Mouse (Mus musculus): Measurements from ENCODE around the gene Cyld.

- TF ChIP-seq CTCF (IDR thresholded peaks at IDR 0.05 in 2 of 3, conservative IDR thresholded peaks at IDR 0.05 in 1 of 3; ENCODE audit: control insufficient read depth in 1 of 3, insufficient read depth in 1 of 3, low read depth in 2 of 3, low read length in 3 of 3, poor library complexity in 1 of 3, severe bottlenecking in 1 of 3): no peak
- TF ChIP-seq POLR2A (IDR thresholded peaks at IDR 0.05; ENCODE audit: control insufficient read depth in 1 of 2, insufficient read depth in 1 of 2, low read depth in 1 of 2, low read length in 2 of 2, poor library complexity in 1 of 2): no peak
- no peak for TF ChIP-seq MAX (IDR thresholded peaks at IDR 0.05; ENCODE audit: low read length)
- no peak for TF ChIP-seq RAD21 (IDR thresholded peaks at IDR 0.05; ENCODE audit: low read depth, low read length)
- no peak for TF ChIP-seq MAFK (IDR thresholded peaks at IDR 0.05; ENCODE audit: borderline replicate concordance, low read depth, low read length)
- no peak for TF ChIP-seq ZC3H11A (IDR thresholded peaks at IDR 0.05; ENCODE audit: low read depth, low read length)
- TF ChIP-seq GATA1 (IDR thresholded peaks at IDR 0.05; ENCODE audit: low read depth, low read length): no peak
- TF ChIP-seq MAZ (IDR thresholded peaks at IDR 0.05; ENCODE audit: low read depth, low read length): no peak
- TF ChIP-seq USF2 (IDR thresholded peaks at IDR 0.05; ENCODE audit: borderline replicate concordance in 1 of 2, insufficient read depth in 1 of 2, low read depth in 1 of 2, low read length in 2 of 2): no peak
- TF ChIP-seq UBTF (IDR thresholded peaks at IDR 0.05; ENCODE audit: borderline replicate concordance, insufficient read depth, low read depth, low read length): no peak
- no peak for TF ChIP-seq MEF2A (IDR thresholded peaks at IDR 0.05; ENCODE audit: extremely low read depth, insufficient replicate concordance, low read depth, low read length, poor library complexity, severe bottlenecking)
- no peak for TF ChIP-seq MXI1 (IDR thresholded peaks at IDR 0.05; ENCODE audit: low read depth, low read length)
- TF ChIP-seq ZKSCAN1 (IDR thresholded peaks at IDR 0.05; ENCODE audit: low read depth, low read length): no peak
Measured at GRCm38 (mm10) chr8:88659873-88660272, 37.0 kb upstream of the Cyld start.

Measured in MEL (cell line).